Comparison of ENCODE assay signal across 8 mouse cellular contexts in the genomic region with DNA sequence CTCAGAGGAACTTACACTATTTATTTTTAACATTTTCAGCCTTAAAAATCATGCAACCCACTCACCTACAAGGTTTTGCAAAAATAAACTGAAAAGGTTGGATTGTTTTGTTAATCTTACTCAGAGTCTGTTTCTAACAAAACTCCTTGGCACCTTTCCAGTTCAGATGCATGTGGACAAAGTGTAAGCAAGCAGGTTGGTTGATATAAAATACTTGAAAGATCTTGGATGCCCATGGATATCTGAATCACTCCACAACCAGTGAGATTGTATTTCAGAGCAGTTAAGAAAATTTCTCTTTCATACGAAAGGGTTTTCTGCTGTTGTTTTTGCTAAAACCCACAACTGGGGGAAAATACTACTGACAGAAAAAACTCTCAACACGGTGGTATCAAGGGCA. TPM values are rescaled to one million over a fixed set of nuclear protein-coding genes. Genes with fewer than 3 reads are reported as not detected.
DNase-seq lines count a peak whose midpoint lies in the region; ATAC-seq and TF ChIP-seq lines count a peak whose summit lies in the region.

No protein-coding gene starts in this region.

- no peaks in the 10 kb centered on the region for H3K27me3 ChIP-seq in embryonic facial prominence, embryonic 12.5 days
- no peaks in the 10 kb centered on the region for H3K27me3 ChIP-seq in embryonic facial prominence, embryonic 10.5 days (replicated peaks; ENCODE audit: low read depth, poor library complexity, severe bottlenecking)
- H3K27me3 ChIP-seq in neural tube, embryonic 15.5 days (replicated peaks) = no peaks in the 10 kb centered on the region

- no peak for TF ChIP-seq POLR2A in lung, adult 2 months (IDR thresholded peaks at IDR 0.05; ENCODE audit: borderline replicate concordance, extremely low read depth, low read depth, low read length)

- DNase-seq in embryonic facial prominence, embryonic 10.5 days (ENCODE audit: low spot score) = no peak
- no peak for DNase-seq in lung, adult 2 months
- no peak for DNase-seq in lung, postnatal 4 days
- DNase-seq in kidney, postnatal 10 days = peak; percentile 42
- DNase-seq in right cerebral cortex, adult 2 months (ENCODE audit: low spot score in 2 of 2) = no peak

- 31% methylated on average over 2 of the region's 2 CpGs for WGBS in embryonic facial prominence, embryonic 12.5 days
- 61% methylated on average over 2 of the region's 2 CpGs for WGBS in embryonic facial prominence, embryonic 10.5 days
- WGBS in lung, adult 2 months = 6% methylated on average over 2 of the region's 2 CpGs
- 67% methylated on average over 2 of the region's 2 CpGs for WGBS in neural tube, embryonic 15.5 days

- peaks cover 10% of the 10 kb centered on the region; the same call in 1 of the 2 replicates for H3K4me1 ChIP-seq in embryonic facial prominence, embryonic 12.5 days
- peaks cover 34% of the 10 kb centered on the region for H3K4me1 ChIP-seq in embryonic facial prominence, embryonic 10.5 days
- H3K4me1 ChIP-seq in lung, adult 2 months (ENCODE audit: control insufficient read depth, insufficient read depth, low read length) = peaks cover 23% of the 10 kb centered on the region
- peaks cover 15% of the 10 kb centered on the region for H3K4me1 ChIP-seq in neural tube, embryonic 15.5 days

- no peak overlapping the region for H3K27ac ChIP-seq in embryonic facial prominence, embryonic 12.5 days
- H3K27ac ChIP-seq in embryonic facial prominence, embryonic 10.5 days (replicated peaks) = no peak overlapping the region
- no peak overlapping the region for H3K27ac ChIP-seq in neural tube, embryonic 15.5 days (replicated peaks)

- H3K36me3 ChIP-seq in embryonic facial prominence, embryonic 12.5 days = no peaks in the 10 kb centered on the region
- H3K36me3 ChIP-seq in embryonic facial prominence, embryonic 10.5 days (replicated peaks) = no peaks in the 10 kb centered on the region
- H3K36me3 ChIP-seq in neural tube, embryonic 15.5 days = no peaks in the 10 kb centered on the region

- no peak for ATAC-seq in embryonic facial prominence, embryonic 12.5 days (ENCODE audit: insufficient number of reproducible peaks, insufficient read depth, low FRiP score, low TSS enrichment)
- no peak for ATAC-seq in neural tube, embryonic 15.5 days (ENCODE audit: low FRiP score)
- ATAC-seq in activated CD4-positive, CD25-positive, alpha-beta regulatory T cell, adult 4 months = no peak

- no peak for TF ChIP-seq CTCF in lung, adult 2 months (IDR thresholded peaks at IDR 0.05; ENCODE audit: insufficient read depth, low read length)

- no peak overlapping the region for H3K9ac ChIP-seq in embryonic facial prominence, embryonic 12.5 days
- H3K9ac ChIP-seq in neural tube, embryonic 15.5 days (replicated peaks) = no peak overlapping the region

- H3K4me3 ChIP-seq in embryonic facial prominence, embryonic 12.5 days = no peak overlapping the region
- no peak overlapping the region for H3K4me3 ChIP-seq in embryonic facial prominence, embryonic 10.5 days
- H3K4me3 ChIP-seq in lung, adult 2 months (replicated peaks; ENCODE audit: extremely low read depth, low read depth, low read length) = peak overlapping the region; percentile 45
- no peak overlapping the region for H3K4me3 ChIP-seq in neural tube, embryonic 15.5 days (replicated peaks)

- peak overlapping the region; percentile 83 for H3K4me2 ChIP-seq in embryonic facial prominence, embryonic 12.5 days (replicated peaks)
- H3K4me2 ChIP-seq in neural tube, embryonic 15.5 days = peak overlapping the region; percentile 69; the same call in 1 of the 2 replicates

- H3K9me3 ChIP-seq in embryonic facial prominence, embryonic 12.5 days = no peaks in the 10 kb centered on the region
- H3K9me3 ChIP-seq in embryonic facial prominence, embryonic 10.5 days = no peaks in the 10 kb centered on the region
- no peaks in the 10 kb centered on the region for H3K9me3 ChIP-seq in neural tube, embryonic 15.5 days (replicated peaks)

RNA-seq across cellular contexts. Expression of a gene that starts 8.9 kb away (rescaled TPM):
- polyA plus RNA-seq in embryonic facial prominence, embryonic 12.5 days (2016; fragmentation: Nextera tagmentation; extraction: Ambion mirVana) = 17.5 and 22.4 TPM in 2 replicates
- 10.5 and 12.1 TPM in 2 replicates for polyA plus RNA-seq in embryonic facial prominence, embryonic 10.5 days (2016; fragmentation: Nextera tagmentation; extraction: Ambion mirVana)
- polyA plus RNA-seq in lung, adult 2 months (2012; rRNA removed) = 91.0 and 94.6 TPM in 2 replicates
- polyA plus RNA-seq in neural tube, embryonic 15.5 days (2015; fragmentation: Nextera tagmentation; extraction: Ambion mirVana) = 8.7 and 11.9 TPM in 2 replicates
- polyA plus RNA-seq in activated CD4-positive, CD25-positive, alpha-beta regulatory T cell, adult 4 months (2017; shearing (Covaris generic)) = 10 to 100 TPM; 43.2 to 52.2 TPM
